Mouse (Mus musculus): ENCODE results near the gene Amer2. TPM values are rescaled to one million over a fixed set of nuclear protein-coding genes. Genes with fewer than 3 reads are reported as not detected.

Amer2 gene
- polyA plus RNA-seq, 1 experiment: 0.05 TPM

DNA sequence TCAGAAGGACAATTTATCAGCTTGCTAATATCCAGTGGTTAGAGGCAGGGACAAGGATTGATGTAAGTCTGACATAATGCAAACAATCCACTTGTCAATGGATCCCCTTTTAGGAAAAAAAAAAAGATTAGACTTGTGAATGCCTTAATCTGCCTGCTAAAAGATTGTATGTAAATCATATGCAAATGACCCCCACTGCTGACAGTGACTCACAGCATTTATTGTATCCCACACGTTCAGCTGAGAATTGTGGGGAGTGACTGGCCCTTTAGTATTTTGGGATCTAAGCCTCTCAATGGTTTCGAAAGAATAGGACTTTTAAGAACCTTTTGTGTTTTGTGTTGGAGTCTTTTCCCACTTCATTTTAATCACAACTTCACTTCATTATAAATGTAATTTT lies 30.2 kb downstream of the Amer2 start:
- Histone ChIP-seq H3K27ac (ENCODE audit: control insufficient read depth, insufficient read depth, low read length) (no peak overlapping the region), H3K36me3 (ENCODE audit: control insufficient read depth, insufficient read depth, low read length) (no peaks in the 10 kb centered on the region), H3K4me1 (replicated peaks; ENCODE audit: control insufficient read depth, insufficient read depth, low read length) (no peaks in the 10 kb centered on the region), H3K4me3 (ENCODE audit: control insufficient read depth, insufficient read depth, low read length) (no peak overlapping the region), H3K27me3 (ENCODE audit: control insufficient read depth, insufficient read depth, low read length) (no peaks in the 10 kb centered on the region)
- 93% methylated on average over 2 of the region's 2 CpGs for WGBS
- no peak for DNase-seq
- TF ChIP-seq POLR2A (IDR thresholded peaks at IDR 0.05; ENCODE audit: control insufficient read depth, extremely low read depth, insufficient read depth, low read length, poor library complexity) (no peak), CTCF (IDR thresholded peaks at IDR 0.05; ENCODE audit: borderline replicate concordance, control insufficient read depth, extremely low read depth, insufficient read depth, low read length, poor library complexity) (no peak)

DNA sequence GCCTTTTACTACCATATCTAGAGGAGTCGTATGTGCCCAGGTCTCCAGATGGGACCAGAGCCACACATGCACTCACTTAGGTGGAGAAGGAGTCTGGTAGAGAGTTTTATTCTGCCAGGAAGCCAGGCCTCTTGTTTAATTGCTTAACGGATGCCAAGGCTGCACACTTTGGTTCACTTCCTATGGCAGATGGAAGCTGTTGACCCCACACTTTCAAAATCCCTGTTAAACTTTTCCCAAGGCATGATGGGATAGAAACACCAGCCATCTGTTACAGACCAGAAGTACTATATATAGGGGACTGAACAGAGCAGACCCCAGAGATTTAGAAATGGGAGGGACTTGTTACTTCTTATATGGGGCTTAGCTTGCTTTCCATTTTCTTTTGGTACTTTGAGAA lies 32.8 kb downstream of the Amer2 start:
- WGBS: 95% methylated on average over 2 of the region's 2 CpGs
- H3K36me3 ChIP-seq (ENCODE audit: control insufficient read depth, insufficient read depth, low read length): no peaks in the 10 kb centered on the region
- no peak overlapping the region for H3K4me3 ChIP-seq (ENCODE audit: control insufficient read depth, insufficient read depth, low read length)
- H3K27ac ChIP-seq (ENCODE audit: control insufficient read depth, insufficient read depth, low read length): no peak overlapping the region
- H3K27me3 ChIP-seq (ENCODE audit: control insufficient read depth, insufficient read depth, low read length): no peaks in the 10 kb centered on the region
- TF ChIP-seq POLR2A (IDR thresholded peaks at IDR 0.05; ENCODE audit: control insufficient read depth, extremely low read depth, insufficient read depth, low read length, poor library complexity): no peak
- TF ChIP-seq CTCF (IDR thresholded peaks at IDR 0.05; ENCODE audit: borderline replicate concordance, control insufficient read depth, extremely low read depth, insufficient read depth, low read length, poor library complexity): no peak
- H3K4me1 ChIP-seq (replicated peaks; ENCODE audit: control insufficient read depth, insufficient read depth, low read length): no peaks in the 10 kb centered on the region
- no peak for DNase-seq

DNA sequence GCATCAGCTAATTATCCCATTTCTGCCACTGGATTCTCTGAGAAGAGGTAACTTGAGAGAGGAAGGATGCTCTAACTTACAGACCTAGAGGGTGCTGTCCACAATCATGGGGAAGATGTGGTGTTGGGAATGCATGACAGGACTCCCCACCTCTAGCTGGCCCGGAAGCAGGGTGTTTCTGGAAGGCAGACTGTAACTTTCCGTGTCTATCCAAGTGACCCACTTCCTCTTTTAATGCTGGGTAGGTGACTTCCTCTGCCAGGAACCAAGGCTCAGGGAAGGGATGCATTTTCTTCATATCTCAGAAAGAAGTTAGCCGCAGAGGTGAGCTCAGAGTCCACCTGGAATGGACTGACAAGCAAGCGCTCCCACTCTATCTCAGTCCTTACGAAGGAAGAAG lies 33.5 kb downstream of the Amer2 start:
- H3K27ac ChIP-seq (ENCODE audit: control insufficient read depth, insufficient read depth, low read length): no peak overlapping the region
- TF ChIP-seq CTCF (IDR thresholded peaks at IDR 0.05; ENCODE audit: borderline replicate concordance, control insufficient read depth, extremely low read depth, insufficient read depth, low read length, poor library complexity): no peak
- no peak for TF ChIP-seq POLR2A (IDR thresholded peaks at IDR 0.05; ENCODE audit: control insufficient read depth, extremely low read depth, insufficient read depth, low read length, poor library complexity)
- H3K4me3 ChIP-seq (ENCODE audit: control insufficient read depth, insufficient read depth, low read length): no peak overlapping the region
- H3K36me3 ChIP-seq (ENCODE audit: control insufficient read depth, insufficient read depth, low read length): no peaks in the 10 kb centered on the region
- no peaks in the 10 kb centered on the region for H3K4me1 ChIP-seq (replicated peaks; ENCODE audit: control insufficient read depth, insufficient read depth, low read length)
- 64% methylated on average over 5 of the region's 5 CpGs for WGBS
- DNase-seq: no peak
- no peaks in the 10 kb centered on the region for H3K27me3 ChIP-seq (ENCODE audit: control insufficient read depth, insufficient read depth, low read length)

DNA sequence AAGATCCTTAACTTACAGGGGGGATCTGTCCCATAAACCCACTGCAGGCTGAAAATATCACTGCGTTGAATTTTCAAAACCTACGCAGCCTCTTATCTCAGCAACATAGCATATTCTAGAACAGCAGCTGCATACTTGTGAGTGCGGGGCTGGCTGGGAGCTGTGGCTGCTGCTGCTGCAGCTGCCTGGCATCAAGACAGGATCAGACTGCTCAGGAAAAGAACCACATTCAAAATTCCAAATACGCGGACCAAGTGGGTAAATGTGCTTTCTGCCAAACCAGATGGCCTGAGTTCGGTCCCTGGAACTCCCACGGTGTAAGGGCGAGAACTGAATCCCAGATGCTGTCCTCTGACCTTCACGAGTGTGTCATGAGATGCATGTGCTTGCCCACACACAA lies 34.3 kb downstream of the Amer2 start:
- Histone ChIP-seq H3K4me3 (ENCODE audit: control insufficient read depth, insufficient read depth, low read length) (no peak overlapping the region), H3K4me1 (replicated peaks; ENCODE audit: control insufficient read depth, insufficient read depth, low read length) (no peaks in the 10 kb centered on the region), H3K27me3 (ENCODE audit: control insufficient read depth, insufficient read depth, low read length) (no peaks in the 10 kb centered on the region), H3K36me3 (ENCODE audit: control insufficient read depth, insufficient read depth, low read length) (no peaks in the 10 kb centered on the region), H3K27ac (ENCODE audit: control insufficient read depth, insufficient read depth, low read length) (no peak overlapping the region)
- no peak for TF ChIP-seq CTCF (IDR thresholded peaks at IDR 0.05; ENCODE audit: borderline replicate concordance, control insufficient read depth, extremely low read depth, insufficient read depth, low read length, poor library complexity)
- TF ChIP-seq POLR2A (IDR thresholded peaks at IDR 0.05; ENCODE audit: control insufficient read depth, extremely low read depth, insufficient read depth, low read length, poor library complexity): no peak
- DNase-seq: no peak
- WGBS: 97% methylated on average over 9 of the region's 9 CpGs

DNA sequence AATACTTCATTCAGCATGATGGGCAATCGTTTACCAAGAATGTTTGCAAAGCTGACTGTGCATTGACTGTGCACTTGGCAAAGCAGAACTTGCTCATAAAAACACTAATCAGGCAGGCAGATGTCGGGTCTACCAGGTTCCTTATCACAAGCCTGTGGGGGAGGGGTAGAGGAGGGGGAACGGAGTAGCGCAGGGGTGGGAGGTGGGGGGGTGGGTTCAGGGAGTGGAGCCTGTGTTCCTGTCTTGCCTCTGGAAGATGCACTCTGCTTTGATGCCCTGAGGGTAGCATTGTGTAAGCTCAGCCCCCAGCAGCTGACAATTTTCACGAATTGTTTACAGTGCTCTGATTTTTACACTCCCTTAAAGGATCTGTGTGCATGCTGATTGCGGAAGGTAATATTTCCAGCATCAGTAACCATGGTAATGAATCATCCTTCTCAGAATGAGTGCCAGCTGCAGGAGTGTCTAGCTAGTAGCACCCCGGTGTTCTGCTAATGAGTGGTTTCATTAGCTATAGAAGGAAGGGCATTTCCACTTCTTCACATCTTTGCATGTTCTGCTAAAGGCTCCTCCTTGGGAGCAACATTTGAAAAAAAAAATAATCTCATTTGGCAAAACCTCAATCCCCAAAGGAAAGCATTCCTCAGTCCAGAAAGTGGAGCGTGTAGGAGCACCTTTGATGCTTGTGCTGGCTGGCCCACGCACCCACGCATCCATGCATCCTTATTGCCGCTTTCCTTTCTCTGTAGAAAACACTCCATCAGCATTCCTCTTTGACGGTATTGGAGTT lies 36.8 kb downstream of the Amer2 start:
- TF ChIP-seq POLR2A (IDR thresholded peaks at IDR 0.05; ENCODE audit: control insufficient read depth, extremely low read depth, insufficient read depth, low read length, poor library complexity): no peak
- no peak for TF ChIP-seq CTCF (IDR thresholded peaks at IDR 0.05; ENCODE audit: borderline replicate concordance, control insufficient read depth, extremely low read depth, insufficient read depth, low read length, poor library complexity)
- DNase-seq: no peak
- no peak overlapping the region for H3K27ac ChIP-seq (ENCODE audit: control insufficient read depth, insufficient read depth, low read length)
- H3K27me3 ChIP-seq (ENCODE audit: control insufficient read depth, insufficient read depth, low read length): no peaks in the 10 kb centered on the region
- 48% methylated on average over 12 of the region's 12 CpGs for WGBS
- H3K4me3 ChIP-seq (ENCODE audit: control insufficient read depth, insufficient read depth, low read length): no peak overlapping the region
- H3K36me3 ChIP-seq (ENCODE audit: control insufficient read depth, insufficient read depth, low read length): no peaks in the 10 kb centered on the region
- no peaks in the 10 kb centered on the region for H3K4me1 ChIP-seq (replicated peaks; ENCODE audit: control insufficient read depth, insufficient read depth, low read length)

DNA sequence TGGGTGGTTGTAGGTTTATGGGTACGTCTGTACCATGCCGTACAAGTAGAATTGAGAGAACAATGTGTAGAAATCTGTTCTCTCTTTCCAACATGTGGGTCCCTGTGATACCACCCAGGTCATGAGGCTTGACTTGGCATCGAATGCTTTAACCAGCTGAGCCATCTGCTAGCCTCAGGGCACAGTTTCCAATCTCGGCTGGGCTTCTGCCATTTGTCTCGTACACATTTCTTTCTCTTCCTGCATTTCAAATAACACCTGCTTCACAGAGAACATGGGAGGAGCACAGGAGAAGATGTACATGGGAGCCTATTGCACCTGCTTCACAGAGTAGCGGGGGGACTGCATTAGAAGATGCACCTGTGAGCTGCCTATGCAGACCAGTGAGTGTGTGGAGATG lies 38.2 kb downstream of the Amer2 start:
- no peaks in the 10 kb centered on the region for H3K36me3 ChIP-seq (ENCODE audit: control insufficient read depth, insufficient read depth, low read length)
- no peak overlapping the region for H3K4me3 ChIP-seq (ENCODE audit: control insufficient read depth, insufficient read depth, low read length)
- TF ChIP-seq CTCF (IDR thresholded peaks at IDR 0.05; ENCODE audit: borderline replicate concordance, control insufficient read depth, extremely low read depth, insufficient read depth, low read length, poor library complexity) (no peak), POLR2A (IDR thresholded peaks at IDR 0.05; ENCODE audit: control insufficient read depth, extremely low read depth, insufficient read depth, low read length, poor library complexity) (no peak)
- no peaks in the 10 kb centered on the region for H3K27me3 ChIP-seq (ENCODE audit: control insufficient read depth, insufficient read depth, low read length)
- DNase-seq: no peak
- H3K4me1 ChIP-seq (replicated peaks; ENCODE audit: control insufficient read depth, insufficient read depth, low read length): no peaks in the 10 kb centered on the region
- 93% methylated on average over 6 of the region's 6 CpGs for whole genome bisulfite sequencing
- H3K27ac ChIP-seq (ENCODE audit: control insufficient read depth, insufficient read depth, low read length): no peak overlapping the region

Measured in thymus, adult 2 months (tissue).